Mouse (Mus musculus): Measurements from ENCODE around the gene Fut9. TPM values are rescaled to one million over a fixed set of nuclear protein-coding genes. Genes with fewer than 3 reads are reported as not detected.

Fut9 gene
- 0.10 TPM for polyA plus RNA-seq (2014; fragmentation: Illumina TruSeq; extraction: RNeasy Lipid Tissue Mini Kit (QIAGEN cat#74804); ENCODE audit: low read depth, low replicate concordance)

DNA sequence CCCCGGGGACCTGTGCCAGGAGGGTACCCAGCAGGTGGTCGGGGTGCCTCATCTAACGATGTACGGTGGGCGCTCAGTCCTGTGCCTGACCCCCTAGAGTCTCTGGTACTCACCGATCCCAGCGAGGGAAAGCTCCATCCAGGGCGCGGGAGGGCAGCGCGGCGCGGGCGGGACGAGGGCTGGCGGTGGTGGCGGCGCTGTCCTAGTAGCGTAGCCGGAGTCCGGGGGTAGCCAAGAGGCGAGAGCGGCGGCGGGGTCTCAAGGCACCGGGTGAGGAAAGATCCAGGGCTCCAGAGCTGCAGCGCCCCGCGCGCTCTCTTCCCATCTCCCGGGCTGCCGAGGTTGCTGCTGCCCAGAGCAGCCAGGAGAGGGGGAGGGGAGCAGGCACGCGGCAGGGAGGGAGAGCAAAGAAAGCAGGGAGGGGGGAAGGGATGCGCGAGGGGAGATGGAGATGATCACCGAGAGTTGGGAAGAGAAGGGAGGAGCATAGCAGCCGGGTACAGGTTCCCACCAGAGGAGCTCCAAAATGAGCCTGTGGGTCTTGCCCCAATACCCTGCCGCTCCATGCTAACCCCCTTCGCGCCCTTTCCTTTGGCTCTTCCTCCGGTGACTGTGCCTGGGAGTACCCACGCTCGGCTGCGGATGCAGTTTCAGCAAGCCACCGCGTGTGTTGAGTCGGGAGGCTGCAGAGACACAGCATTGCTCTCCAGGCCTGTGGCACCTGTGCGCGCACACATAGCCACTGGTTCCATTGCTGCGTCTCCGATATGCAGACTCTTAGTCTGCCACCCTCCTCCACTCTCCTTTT lies at the start of gene Fut9:
Gene Fut9, minus strand, starts transcription at position 769 of the 808 bp plus-strand sequence.

